Mouse (Mus musculus) frontal cortex, postnatal 25 days (tissue): ENCODE measurements around the gene Egln3.

Source experiments
- DNase-seq, 2 experiments: peaks; one replicate each; pipeline ENCODE4 v3.0.0; 2022; ENCODE audit warnings: low spot score in 2 of 2

Gene Egln3

GRCm38 (mm10) chr12:54203656-54204045 is at the start of gene Egln3:
TSS of gene Egln3 (minus strand) at chr12:54203860.
- DNase-seq = peak; percentile 40 to 47

GRCm38 (mm10) chr12:54253449-54253848 is 49.8 kb upstream of the Egln3 start:
- DNase-seq = no peak

- DNase-seq = peak; percentile 9 to 25
These were observed 48.3 kb upstream of the Egln3 start for GRCm38 (mm10) chr12:54251942-54252400.

- DNase-seq = no peak
These were observed 44.2 kb upstream of the Egln3 start for GRCm38 (mm10) chr12:54247835-54248234.

GRCm38 (mm10) chr12:54243158-54243557 is 39.5 kb upstream of the Egln3 start:
- DNase-seq = no peak

GRCm38 (mm10) chr12:54241976-54242375 is 38.3 kb upstream of the Egln3 start:
- DNase-seq = no peak

- no peak for DNase-seq
These were observed 30.1 kb upstream of the Egln3 start for GRCm38 (mm10) chr12:54233794-54234193.

- DNase-seq = no peak
These were observed 29.4 kb upstream of the Egln3 start for GRCm38 (mm10) chr12:54232996-54233603.

- DNase-seq = no peak
These were observed 28.8 kb upstream of the Egln3 start for GRCm38 (mm10) chr12:54232456-54232855.

GRCm38 (mm10) chr12:54227551-54227950 is 23.9 kb upstream of the Egln3 start:
- no peak for DNase-seq

- no peak for DNase-seq
These were observed 22.7 kb upstream of the Egln3 start for GRCm38 (mm10) chr12:54226341-54226740.

- no peak for DNase-seq
These were observed 21.9 kb upstream of the Egln3 start for GRCm38 (mm10) chr12:54225610-54226009.

- DNase-seq = no peak
These were observed 21.4 kb upstream of the Egln3 start for GRCm38 (mm10) chr12:54225090-54225489.

GRCm38 (mm10) chr12:54222036-54222760 is 18.5 kb upstream of the Egln3 start:
- DNase-seq = no peak

GRCm38 (mm10) chr12:54216673-54217072 is 13.0 kb upstream of the Egln3 start:
- DNase-seq = no peak

GRCm38 (mm10) chr12:54214426-54214825 is 10.8 kb upstream of the Egln3 start:
- DNase-seq = no peak

GRCm38 (mm10) chr12:54213871-54214270 is 10.2 kb upstream of the Egln3 start:
- DNase-seq = no peak

GRCm38 (mm10) chr12:54213230-54213629 is 9.6 kb upstream of the Egln3 start:
- no peak for DNase-seq

- no peak for DNase-seq
These were observed 5.5 kb upstream of the Egln3 start for GRCm38 (mm10) chr12:54209182-54209563.

GRCm38 (mm10) chr12:54208433-54209181 is 4.9 kb upstream of the Egln3 start:
- DNase-seq = no peak

- DNase-seq = no peak
These were observed 2.1 kb upstream of the Egln3 start for GRCm38 (mm10) chr12:54205731-54206130.

GRCm38 (mm10) chr12:54205195-54205594 is 1.5 kb upstream of the Egln3 start:
- no peak for DNase-seq
